Mouse (Mus musculus) ES-E14 (cell line): ENCODE measurements around the gene Hspbap1. TPM values are rescaled to one million over a fixed set of nuclear protein-coding genes. Genes with fewer than 3 reads are reported as not detected.

ENCODE experiments used
- DNase-seq: peaks from one replicate; pipeline ENCODE4 v3.0.0-alpha.2; 2013; ENCODE audit warnings: low read depth, low spot score
- H3K27ac ChIP-seq: 2 replicates; pipeline ENCODE4 v1.5.1; 2012; ENCODE audit warnings: low read depth, mild to moderate bottlenecking, low read length, moderate library complexity, mixed read lengths; ENCODE audit not compliant: poor library complexity, insufficient read depth, severe bottlenecking
- H3K36me3 ChIP-seq: 2 replicates; pipeline ENCODE4 v1.6.1; 2012; ENCODE audit warnings: mild to moderate bottlenecking, low read length, moderate library complexity, mixed read lengths; ENCODE audit not compliant: control insufficient read depth, poor library complexity, insufficient read depth, severe bottlenecking
- H3K4me1 ChIP-seq, 2 experiments: fragments of 150-350 bp in 1 of 2; sonication (generic) in 1 of 2; 2 replicates each; pipeline ENCODE4 v1.6.1; 2012; ENCODE audit warnings: low read length in 2 of 2, mild to moderate bottlenecking in 1 of 2, mixed read lengths in 1 of 2; ENCODE audit not compliant: control insufficient read depth in 2 of 2, insufficient read depth in 2 of 2, poor library complexity in 1 of 2
- H3K4me3 ChIP-seq, 2 experiments: fragments of 150-350 bp in 1 of 2; sonication (generic) in 1 of 2; 2 replicates each; pipeline ENCODE4 v1.5.1; 2012; ENCODE audit warnings: low read length in 2 of 2, low read depth in 1 of 2, mild to moderate bottlenecking in 1 of 2, mixed read lengths in 1 of 2; ENCODE audit not compliant: insufficient read depth in 1 of 2, poor library complexity in 1 of 2, severe bottlenecking in 1 of 2
- H3K9ac ChIP-seq: 2 replicates; pipeline ENCODE4 v1.6.1; 2012; ENCODE audit warnings: low read depth, mild to moderate bottlenecking, low read length, mixed read lengths; ENCODE audit not compliant: poor library complexity, insufficient read depth, severe bottlenecking
- H3K9me3 ChIP-seq: fragments of 150-350 bp; sonication (generic); 2 replicates; pipeline ENCODE4 v1.6.1; 2012; ENCODE audit warnings: low read depth, mild to moderate bottlenecking, low read length; ENCODE audit not compliant: control insufficient read depth, insufficient read depth
- CHD2 ChIP-seq: IDR thresholded peaks from 2 replicates; pipeline ENCODE4 v1.6.1; 2014; ENCODE audit warnings: mild to moderate bottlenecking, low read depth, low read length, inconsistent platforms
- HCFC1 ChIP-seq: IDR thresholded peaks from 2 replicates; pipeline ENCODE4 v1.6.1; 2012; ENCODE audit warnings: low read length, inconsistent platforms, borderline replicate concordance; ENCODE audit not compliant: insufficient read depth
- MAFK ChIP-seq: IDR thresholded peaks from 2 replicates; pipeline ENCODE4 v1.6.1; 2014; ENCODE audit warnings: mild to moderate bottlenecking, low read depth, low read length, inconsistent platforms; ENCODE audit not compliant: insufficient read depth
- ZC3H11A ChIP-seq: IDR thresholded peaks from 2 replicates; pipeline ENCODE4 v1.6.1; 2012; ENCODE audit warnings: low read depth, mild to moderate bottlenecking, inconsistent platforms, low read length, borderline replicate concordance
- ZNF384 ChIP-seq: IDR thresholded peaks from 2 replicates; pipeline ENCODE4 v1.6.1; 2012; ENCODE audit warnings: low read depth, low read length, inconsistent platforms
- in situ Hi-C, 2 experiments: fragments of 600-800 bp; cut with MboI; formaldehyde crosslinking; loops; one replicate each; pipeline ENCODE4 v1.15.1; 2025; ENCODE audit warnings: low sequenced_read_pairs in 2 of 2, inconsistent platforms in 1 of 2; ENCODE audit not compliant: unreplicated experiment in 2 of 2
- total RNA-seq: library from RNA; depleted of rRNA; stranded (reverse); fragments of 300-350 nt; gene quantifications from 2 replicates; pipeline ENCODE4 v1.2.3, GENCODE M21; 2012

Hspbap1 gene
- total RNA-seq, 1 experiment: 73.5 TPM

DNA sequence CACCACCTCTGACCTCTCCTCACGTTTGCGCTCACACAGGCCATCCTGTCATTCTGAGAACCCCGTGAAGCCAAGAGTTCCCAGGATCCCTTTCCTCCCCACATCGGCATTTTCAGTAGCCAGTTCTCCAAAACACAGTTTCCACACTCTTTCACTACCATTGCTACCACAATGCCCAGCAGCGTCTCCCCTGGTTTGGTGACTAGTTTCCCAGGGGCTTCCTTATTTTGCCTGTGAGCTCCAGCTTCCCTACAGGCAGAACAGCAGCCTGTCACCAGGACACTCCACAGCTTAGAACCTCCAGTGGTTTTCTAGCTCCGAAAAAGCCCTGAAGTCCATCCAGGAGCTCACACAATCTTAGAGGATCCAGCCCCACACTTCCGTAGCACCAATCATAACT, 20.8 kb upstream of the Hspbap1 start:
- in situ Hi-C loops: no loop called here
- Histone ChIP-seq H3K4me3 (no peak overlapping the region), H3K4me1 (no peaks in the 10 kb centered on the region), H3K9me3 (no peaks in the 10 kb centered on the region), H3K27ac (no peak overlapping the region), H3K36me3 (no peaks in the 10 kb centered on the region), H3K9ac (no peak overlapping the region)
- no peak for DNase-seq
- no peak for TF ChIP-seq MAFK
- TF ChIP-seq ZNF384: no peak
- no peak for TF ChIP-seq ZC3H11A
- TF ChIP-seq CHD2: no peak
- no peak for TF ChIP-seq HCFC1

DNA sequence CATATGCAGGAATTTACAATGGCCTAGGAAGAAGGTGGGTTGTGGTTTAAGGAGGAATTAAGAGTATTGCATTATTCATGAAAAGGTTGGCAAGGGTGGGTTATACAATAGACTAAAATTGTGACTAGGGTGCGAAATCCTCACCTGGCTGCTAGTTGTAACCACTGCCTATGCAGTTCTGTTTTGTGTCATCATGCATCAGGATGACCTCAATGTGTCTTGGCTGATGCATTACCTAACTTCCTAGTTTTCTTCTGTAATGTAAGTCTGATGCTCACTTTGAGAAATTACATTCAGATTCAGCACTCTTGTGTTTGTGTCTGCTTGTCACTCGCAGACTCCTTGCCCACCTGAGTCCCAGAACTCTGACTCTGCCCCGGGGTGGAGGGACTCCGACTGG, 18.3 kb upstream of the Hspbap1 start:
- no peak overlapping the region for H3K9ac ChIP-seq
- no peak overlapping the region for H3K27ac ChIP-seq
- in situ Hi-C loops: no loop called here
- no peak for TF ChIP-seq ZC3H11A
- no peak for TF ChIP-seq HCFC1
- no peak for TF ChIP-seq ZNF384
- TF ChIP-seq MAFK: no peak
- no peak for TF ChIP-seq CHD2
- H3K4me3 ChIP-seq: no peak overlapping the region
- H3K4me1 ChIP-seq: no peaks in the 10 kb centered on the region
- no peak for DNase-seq
- no peaks in the 10 kb centered on the region for H3K36me3 ChIP-seq
- no peaks in the 10 kb centered on the region for H3K9me3 ChIP-seq

- Histone ChIP-seq H3K9ac (no peak overlapping the region), H3K4me1 (no peaks in the 10 kb centered on the region), H3K36me3 (no peaks in the 10 kb centered on the region), H3K27ac (no peak overlapping the region), H3K9me3 (no peaks in the 10 kb centered on the region), H3K4me3 (no peak overlapping the region)
- no peak for DNase-seq
- TF ChIP-seq HCFC1 (no peak), ZNF384 (no peak), ZC3H11A (no peak), CHD2 (no peak), MAFK (no peak)
- in situ Hi-C loops: no loop called here
These were observed 16.2 kb upstream of the Hspbap1 start for GRCm38 (mm10) chr16:35753926-35754325.

DNA sequence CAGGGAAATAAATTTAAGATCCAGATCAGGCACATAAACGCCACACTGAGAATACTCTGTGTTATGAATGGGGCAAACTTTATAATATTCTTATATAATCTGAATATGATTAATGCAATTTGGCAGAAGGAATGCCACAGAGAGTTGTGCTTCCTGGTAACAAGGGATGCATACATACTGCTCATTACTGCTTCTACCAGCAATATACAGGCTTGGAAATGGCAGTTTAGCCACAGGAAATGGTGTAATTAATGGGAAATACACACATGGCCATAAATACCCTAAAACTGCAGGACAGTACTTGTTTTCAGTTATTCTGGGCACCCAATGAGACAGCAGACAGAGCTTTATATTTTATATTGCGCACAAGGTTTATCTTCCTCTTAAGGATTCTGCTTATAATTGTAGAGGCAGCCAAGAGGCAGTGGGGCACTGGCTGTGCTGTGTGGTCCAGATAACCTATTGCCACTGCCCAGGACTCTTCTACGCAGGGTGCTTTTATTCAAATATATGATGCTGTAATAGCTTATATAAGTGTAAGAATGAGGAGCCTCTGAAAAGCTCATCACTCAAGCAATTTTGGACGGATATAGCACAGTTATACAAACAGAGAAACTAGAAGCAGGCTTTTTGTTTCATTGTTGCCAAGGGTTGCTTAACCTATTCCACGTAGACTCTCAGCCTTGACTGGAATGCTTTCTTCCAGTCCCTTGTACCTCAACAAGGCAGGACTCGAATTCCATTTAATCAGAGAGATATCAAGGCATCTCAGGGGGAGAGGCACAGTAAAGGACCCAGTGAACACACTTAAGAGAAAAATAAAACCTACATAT, 14.5 kb upstream of the Hspbap1 start:
- Histone ChIP-seq H3K9ac (no peak overlapping the region), H3K4me1 (peaks cover 0 to 2% of the 10 kb centered on the region in 2 experiments; a peak in 1 of 4 replicates), H3K27ac (no peak overlapping the region), H3K9me3 (no peaks in the 10 kb centered on the region), H3K36me3 (no peaks in the 10 kb centered on the region), H3K4me3 (no peak overlapping the region)
- no peak for TF ChIP-seq CHD2
- no peak for TF ChIP-seq ZNF384
- no peak for TF ChIP-seq HCFC1
- TF ChIP-seq MAFK: no peak
- no peak for TF ChIP-seq ZC3H11A
- in situ Hi-C loops: no loop called here
- no peak for DNase-seq
